Mouse (Mus musculus) CH12.LX (cell line): Measurements from ENCODE around the gene Setd5. TPM values are rescaled to one million over a fixed set of nuclear protein-coding genes. Genes with fewer than 3 reads are reported as not detected.
A peak's percentile ranks its signal among the peaks of the same experiment; 100 is the strongest.

Experiments used
- DNase-seq: peaks from one replicate; pipeline ENCODE4 v3.0.0-alpha.2; 2013; ENCODE audit errors: extremely low read depth
- H3K27ac ChIP-seq: 2 replicates; pipeline ENCODE4 v1.5.1; 2012; ENCODE audit warnings: low read depth, mild to moderate bottlenecking, control low read depth, moderate library complexity; ENCODE audit not compliant: insufficient read depth
- H3K27me3 ChIP-seq: replicated peaks from 2 replicates; pipeline ENCODE3; 2012; ENCODE audit warnings: inconsistent platforms
- H3K36me3 ChIP-seq, 2 experiments: replicated peaks in 1 of 2; 2 replicates each; pipeline versions ENCODE3 to v1.6.1; 2012; ENCODE audit warnings: inconsistent platforms in 1 of 2, low read length in 1 of 2, mild to moderate bottlenecking in 1 of 2, mixed read lengths in 1 of 2, moderate library complexity in 1 of 2; ENCODE audit not compliant: control insufficient read depth in 1 of 2, insufficient read depth in 1 of 2
- H3K4me1 ChIP-seq, 2 experiments: 2 replicates each; pipeline ENCODE4 v1.6.1; 2012; ENCODE audit warnings: inconsistent platforms in 1 of 2, moderate library complexity in 1 of 2; ENCODE audit not compliant: insufficient read depth in 2 of 2, control insufficient read depth in 1 of 2
- H3K4me2 ChIP-seq: 2 replicates; pipeline ENCODE4 v1.6.1; 2012; ENCODE audit warnings: low read depth, mild to moderate bottlenecking, control low read depth; ENCODE audit not compliant: poor library complexity, insufficient read depth, severe bottlenecking
- H3K4me3 ChIP-seq, 3 experiments: fragments of 150-350 bp in 1 of 3; sonication (generic) in 1 of 3; replicated peaks in 1 of 3; 2 replicates each; pipeline versions ENCODE3 to v1.5.1; 2011 to 2012; ENCODE audit warnings: low read depth in 2 of 3, low read length in 2 of 3, mild to moderate bottlenecking in 2 of 3, moderate library complexity in 2 of 3, control low read depth in 1 of 3, improper control_type of control experiment in 1 of 3, inconsistent platforms in 1 of 3, mixed read lengths in 1 of 3; ENCODE audit not compliant: poor library complexity in 1 of 3
- H3K79me2 ChIP-seq: replicated peaks from 2 replicates; pipeline ENCODE4 v1.6.1; 2012; ENCODE audit warnings: mild to moderate bottlenecking, moderate library complexity; ENCODE audit not compliant: control insufficient read depth, poor library complexity, insufficient read depth, severe bottlenecking; ENCODE audit errors: extremely low read depth
- H3K9ac ChIP-seq: 2 replicates; pipeline ENCODE4 v1.6.1; 2012; ENCODE audit warnings: low read depth, mild to moderate bottlenecking, control low read depth, moderate library complexity; ENCODE audit not compliant: insufficient read depth
- H3K9me3 ChIP-seq: replicated peaks from 2 replicates; pipeline ENCODE3; 2012; ENCODE audit warnings: low read length, inconsistent platforms, mixed read lengths
- CHD1 ChIP-seq: IDR thresholded peaks from 2 replicates; pipeline ENCODE4 v1.6.1; 2012; ENCODE audit warnings: low read depth, low read length, improper control_type of control experiment, inconsistent platforms
- CHD2 ChIP-seq: IDR thresholded peaks from 2 replicates; pipeline ENCODE4 v1.6.1; 2011; ENCODE audit warnings: low read length, improper control_type of control experiment
- EP300 ChIP-seq: IDR thresholded peaks from 2 replicates; pipeline ENCODE4 v1.6.1; 2011; ENCODE audit warnings: low read length, improper control_type of control experiment
- MAFK ChIP-seq: IDR thresholded peaks from 2 replicates; pipeline ENCODE4 v1.6.1; 2011; ENCODE audit warnings: low read length, improper control_type of control experiment; ENCODE audit not compliant: insufficient replicate concordance
- MXI1 ChIP-seq: IDR thresholded peaks from 2 replicates; pipeline ENCODE4 v1.6.1; 2011; ENCODE audit warnings: mild to moderate bottlenecking, low read depth, low read length, improper control_type of control experiment
- NELFE ChIP-seq: IDR thresholded peaks from 2 replicates; pipeline ENCODE4 v1.6.1; 2011; ENCODE audit warnings: low read depth, low read length, improper control_type of control experiment
- PAX5 ChIP-seq: IDR thresholded peaks from 2 replicates; pipeline ENCODE4 v1.6.1; 2012; ENCODE audit warnings: low read length, inconsistent platforms, mixed read lengths
- POLR2A ChIP-seq: IDR thresholded peaks from 2 replicates; pipeline ENCODE4 v1.6.1; 2011; ENCODE audit warnings: low read depth, mild to moderate bottlenecking, improper control_type of control experiment, low read length
- POLR2AphosphoS2 ChIP-seq: IDR thresholded peaks from 2 replicates; pipeline ENCODE4 v1.6.1; 2011; ENCODE audit warnings: low read depth, low read length, improper control_type of control experiment
- RAD21 ChIP-seq: IDR thresholded peaks from 2 replicates; pipeline ENCODE4 v1.6.1; 2011; ENCODE audit warnings: low read depth, mild to moderate bottlenecking, low read length, improper control_type of control experiment, moderate library complexity
- SIN3A ChIP-seq: IDR thresholded peaks from 2 replicates; pipeline ENCODE4 v1.6.1; 2012; ENCODE audit warnings: low read length, improper control_type of control experiment, inconsistent platforms
- TBP ChIP-seq: conservative IDR thresholded peaks from 2 replicates; pipeline ENCODE4 v1.6.1; 2011; ENCODE audit warnings: low read depth, low read length, improper control_type of control experiment
- TCF12 ChIP-seq: IDR thresholded peaks from 2 replicates; pipeline ENCODE4 v1.6.1; 2014; ENCODE audit warnings: low read depth, mild to moderate bottlenecking, inconsistent platforms, low read length, improper control_type of control experiment
- USF2 ChIP-seq: conservative IDR thresholded peaks from 2 replicates; pipeline ENCODE4 v1.6.1; 2011; ENCODE audit warnings: low read depth, low read length, improper control_type of control experiment
- ZC3H11A ChIP-seq: IDR thresholded peaks from 2 replicates; pipeline ENCODE4 v1.6.1; 2012; ENCODE audit warnings: low read depth, mild to moderate bottlenecking, inconsistent platforms, low read length, improper control_type of control experiment
- dilution Hi-C: fragments of 300-500 bp; cut with MboI; formaldehyde crosslinking; loops from 2 replicates; pipeline ENCODE4 v1.14.3; 2020; ENCODE audit warnings: low sequenced_read_pairs; ENCODE audit not compliant: extremely low pct_unique_long_range_greater_than_20kb, extremely low pct_ligation_motif_present
- in situ Hi-C: fragments of 300-500 bp; cut with MboI; formaldehyde crosslinking; loops from 3 replicates; pipeline ENCODE4 v1.14.3; 2019; ENCODE audit warnings: low sequenced_read_pairs, low pct_ligation_motif_present, low pct_unique_long_range_greater_than_20kb, mixed read lengths
- polyA plus RNA-seq: library from polyadenylated mRNA; unstranded; fragments of >175 nt; gene quantifications from 2 replicates; pipeline ENCODE4 v1.2.1, GENCODE M21; 2012; ENCODE audit warnings: low read depth; ENCODE audit not compliant: insufficient read length
- total RNA-seq, 2 experiments: library from RNA; depleted of rRNA; stranded (reverse); fragments of 300-350 nt in 1 of 2; fragments of >200 nt in 1 of 2; gene quantifications; 2 replicates each; pipeline ENCODE4 v1.2.3; 2012 to 2014

Setd5 gene
- total and polyA plus RNA-seq, 3 experiments: 56.8 to 80.4 (median 67.4) TPM

DNA sequence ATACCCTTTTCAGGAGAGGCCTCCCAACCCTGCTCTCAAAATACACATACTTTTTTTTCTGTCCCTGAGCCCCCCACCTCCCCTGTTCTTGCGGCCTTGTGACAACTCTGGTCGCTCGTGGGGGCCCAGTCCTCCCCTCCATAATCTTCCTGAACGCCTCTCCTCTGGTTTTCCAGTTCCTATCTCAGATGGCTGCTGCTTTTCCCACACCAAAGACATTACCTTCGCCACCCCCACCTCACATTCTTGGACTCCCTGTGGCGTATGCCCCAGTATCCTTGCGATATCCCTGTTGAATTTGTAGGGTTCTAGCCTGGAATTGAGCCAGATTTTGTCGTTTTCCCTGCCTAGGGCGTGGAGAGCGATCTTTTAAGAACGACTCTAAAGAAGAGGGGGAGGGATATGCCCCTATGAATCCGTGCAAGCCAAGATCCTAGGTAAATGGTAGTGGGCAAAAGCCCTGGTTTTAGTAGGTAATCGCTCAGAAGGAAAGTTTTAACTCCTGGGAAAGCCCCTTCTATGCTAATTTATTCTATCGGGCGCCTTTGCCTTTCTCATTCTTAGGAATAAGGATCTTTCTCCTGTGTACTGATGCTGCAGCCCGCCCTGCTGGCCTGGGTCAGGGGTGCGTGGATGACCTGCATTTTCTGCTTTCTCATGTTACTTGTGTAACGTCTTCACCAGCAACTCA is 1.0 kb downstream of the Setd5 start:
- in situ Hi-C loops: loop anchor here (5.0 kb wide), 1 partner anchor 36 kb away; no protein-coding TSS in a partner anchor
- no peak for TF ChIP-seq ZC3H11A
- peak; percentile 49; the same call in 1 of the 2 replicates for TF ChIP-seq SIN3A
- peak; percentile 74 for TF ChIP-seq TBP
- peak; percentile 21; the same call in 1 of the 2 replicates for TF ChIP-seq EP300
- peak; percentile 29; the same call in 1 of the 2 replicates for TF ChIP-seq POLR2A
- TF ChIP-seq NELFE: peak; percentile 23; the same call in 1 of the 2 replicates
- peak; percentile 25 for TF ChIP-seq RAD21
- peak; percentile 58; the same call in 1 of the 2 replicates for TF ChIP-seq CHD2
- no peak for TF ChIP-seq TCF12
- TF ChIP-seq POLR2AphosphoS2: peak; percentile 90
- peak; percentile 51; the same call in 1 of the 2 replicates for TF ChIP-seq MXI1
- peak; percentile 86 for TF ChIP-seq CHD1
- no peak for TF ChIP-seq MAFK
- Histone ChIP-seq H3K4me2 (peak overlapping the region; percentile 11; the same call in 1 of the 2 replicates), H3K9ac (peak overlapping the region; percentile 98), H3K79me2 (peaks cover 72% of the 10 kb centered on the region), H3K9me3 (no peaks in the 10 kb centered on the region), H3K4me3 (peak overlapping the region; percentile 85 to 90 (median 87)), H3K4me1 (peaks cover 0 to 28% of the 10 kb centered on the region in 2 experiments; a peak in 3 of 4 replicates), H3K27ac (peak overlapping the region; percentile 97), H3K36me3 (peaks cover 2 to 12% of the 10 kb centered on the region in 2 experiments), H3K27me3 (no peaks in the 10 kb centered on the region)
- peak; percentile 76 for DNase-seq
- dilution Hi-C loops: no loop called here

DNA sequence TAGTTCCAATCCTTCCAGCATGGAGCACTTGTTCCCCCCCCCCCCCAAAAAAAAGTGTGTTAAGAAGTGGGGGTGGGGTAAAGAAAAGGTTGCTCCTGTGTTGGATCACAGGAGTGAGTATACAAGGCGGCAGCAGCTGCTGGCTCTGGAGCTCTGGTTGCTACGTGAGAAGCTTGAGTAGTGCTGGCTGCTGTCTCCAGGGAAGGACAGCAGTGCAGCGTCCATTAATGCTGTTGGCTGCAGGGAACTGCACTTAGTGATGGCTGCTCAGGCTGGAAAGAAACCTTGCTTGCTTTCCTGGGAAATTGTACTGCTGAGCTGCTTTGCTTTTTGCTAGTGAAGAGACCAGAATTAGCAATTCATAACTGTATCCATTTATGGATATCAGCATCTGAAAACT is 2.3 kb downstream of the Setd5 start:
- Histone ChIP-seq H3K4me1 (peaks cover 2 to 30% of the 10 kb centered on the region in 2 experiments; a peak in 3 of 4 replicates), H3K4me2 (peak overlapping the region; percentile 99), H3K36me3 (peaks cover 2 to 16% of the 10 kb centered on the region in 2 experiments), H3K9ac (peak overlapping the region; percentile 98; the same call in 1 of the 2 replicates), H3K4me3 (peak overlapping the region; percentile 51 to 87 (median 85)), H3K27ac (peak overlapping the region; percentile 9; the same call in 1 of the 2 replicates), H3K9me3 (no peaks in the 10 kb centered on the region), H3K27me3 (no peaks in the 10 kb centered on the region), H3K79me2 (peaks cover 70% of the 10 kb centered on the region)
- dilution Hi-C loops (no loop called here), in situ Hi-C loops (loop anchor here (5.0 kb wide), 1 partner anchor 37 kb away; no protein-coding TSS in a partner anchor)
- TF ChIP-seq MXI1 (0 out of 2 replicates have a peak, but pooled peaks have one; percentile 24), PAX5 (no peak), SIN3A (peak; percentile 72; the same call in 1 of the 2 replicates), POLR2A (no peak), USF2 (no peak)
- peak; percentile 55 for DNase-seq
